Mouse (Mus musculus) bone marrow macrophage, adult 2 months (primary cell): ENCODE data around the gene Vmn1r234. TPM values are rescaled to one million over a fixed set of nuclear protein-coding genes. Genes with fewer than 3 reads are reported as not detected.
"Not testable (repeated sequence)": the region's sequence is repeated elsewhere in the genome, so short reads cannot be mapped to it uniquely, and the experiment has no call there.

Experiments
- H3K27ac ChIP-seq: 2 replicates; pipeline ENCODE4 v1.5.1; 2012; ENCODE audit warnings: low read depth, low read length; ENCODE audit not compliant: insufficient read depth
- H3K4me1 ChIP-seq: 2 replicates; pipeline ENCODE4 v1.6.1; 2012; ENCODE audit warnings: low read length; ENCODE audit not compliant: control insufficient read depth, insufficient read depth
- H3K4me3 ChIP-seq: 2 replicates; pipeline ENCODE4 v1.5.1; 2012; ENCODE audit warnings: mild to moderate bottlenecking, low read length, moderate library complexity; ENCODE audit not compliant: insufficient read depth
- CTCF ChIP-seq: IDR thresholded peaks from 2 replicates; pipeline ENCODE4 v1.5.1; 2012; ENCODE audit warnings: low read depth, mild to moderate bottlenecking, low read length, moderate library complexity
- POLR2A ChIP-seq: IDR thresholded peaks from 2 replicates; pipeline ENCODE4 v1.6.1; 2012; ENCODE audit warnings: mild to moderate bottlenecking, low read depth, low read length, borderline replicate concordance
- polyA plus RNA-seq: library from polyadenylated mRNA; stranded (reverse); fragments of >200 nt; gene quantifications from 2 replicates; pipeline ENCODE4 v1.2.4, GENCODE M21; 2012; ENCODE audit not compliant: missing spikeins, insufficient read depth, insufficient read length

Vmn1r234 gene
- not detected in 2 replicates for polyA plus RNA-seq

GRCm38 (mm10) chr17:21225787-21226186, at the start of gene Vmn1r234:
Gene Vmn1r234, plus strand, starts transcription at chr17:21226087.
- Histone ChIP-seq H3K4me1 (no peaks in the 10 kb centered on the region), H3K4me3 (no peak within 1 kb of the TSS), H3K27ac (no peak within 1 kb of the TSS)
- TF ChIP-seq CTCF (no peak), POLR2A (no peak)

GRCm38 (mm10) chr17:21211081-21211480, 14.8 kb upstream of the Vmn1r234 start:
- not testable (repeated sequence) for H3K27ac ChIP-seq, H3K4me3 ChIP-seq, H3K4me1 ChIP-seq

GRCm38 (mm10) chr17:21231654-21232053, 5.8 kb downstream of the Vmn1r234 start:
- H3K4me3 ChIP-seq, result no peak overlapping the region
- no peak overlapping the region for H3K27ac ChIP-seq
- H3K4me1 ChIP-seq, result no peaks in the 10 kb centered on the region
- TF ChIP-seq CTCF, result no peak
- TF ChIP-seq POLR2A, result no peak

- TF ChIP-seq CTCF (no peak), POLR2A (no peak)
- no peak within 1 kb of the TSS for H3K4me3 ChIP-seq
Measured at GRCm38 (mm10) chr17:21256111-21256510, 30.2 kb downstream of the Vmn1r234 start, which contains the start of gene Vmn1r235. Gene Vmn1r235, plus strand, starts transcription at chr17:21256411.

GRCm38 (mm10) chr17:21272103-21272502, 46.2 kb downstream of the Vmn1r234 start:
- TF ChIP-seq POLR2A (no peak), CTCF (no peak)
- no peak overlapping the region for H3K4me3 ChIP-seq
- H3K4me1 ChIP-seq, result no peaks in the 10 kb centered on the region
- no peak overlapping the region for H3K27ac ChIP-seq

More at GRCm38 (mm10) chr17:21256111-21256510, 30.2 kb downstream of the Vmn1r234 start, which contains the start of gene Vmn1r235:
- H3K27ac ChIP-seq, result no peak within 1 kb of the TSS
- no peaks in the 10 kb centered on the region for H3K4me1 ChIP-seq

- no peak within 1 kb of the TSS for H3K27ac ChIP-seq
- TF ChIP-seq CTCF (no peak), POLR2A (no peak)
- no peaks in the 10 kb centered on the region for H3K4me1 ChIP-seq
- H3K4me3 ChIP-seq, result no peak within 1 kb of the TSS
Measured at GRCm38 (mm10) chr17:21282642-21283041, 56.8 kb downstream of the Vmn1r234 start, which contains the start of gene Vmn1r236. Gene Vmn1r236, plus strand, starts transcription at chr17:21282942.

GRCm38 (mm10) chr17:21284395-21284794, 58.5 kb downstream of the Vmn1r234 start:
- TF ChIP-seq CTCF (no peak), POLR2A (no peak)
- H3K4me3 ChIP-seq, result no peak overlapping the region
- no peak overlapping the region for H3K27ac ChIP-seq
- H3K4me1 ChIP-seq, result no peaks in the 10 kb centered on the region

Other genes with a start within 250 kb of the Vmn1r234 start
- not detected in 2 replicates for gene Vmn1r233, start 229.6 kb upstream of the Vmn1r234 start, polyA plus RNA-seq
- gene Zfp160, start 217.2 kb upstream of the Vmn1r234 start, polyA plus RNA-seq, result 16.1 and 18.2 TPM in 2 replicates
- not detected in 2 replicates for gene Vmn1r235, start 30.3 kb downstream of the Vmn1r234 start, polyA plus RNA-seq
- gene Vmn1r236, start 56.9 kb downstream of the Vmn1r234 start, polyA plus RNA-seq, result not detected in 2 replicates
- gene Vmn1r237, start 85.8 kb downstream of the Vmn1r234 start, polyA plus RNA-seq, result 0.19 TPM in 1 of 2 replicates, not detected in the other
- 6.8 and 7.4 TPM in 2 replicates for gene Zfp677, start 157.7 kb downstream of the Vmn1r234 start, polyA plus RNA-seq
- 2.7 and 3.8 TPM in 2 replicates for gene Zfp54, start 197.1 kb downstream of the Vmn1r234 start, polyA plus RNA-seq
- gene Zfp51, start 224.3 kb downstream of the Vmn1r234 start, polyA plus RNA-seq, result 5.9 and 8.1 TPM in 2 replicates